ENCODE assay signal across 8 mouse cellular contexts in the genomic region with DNA sequence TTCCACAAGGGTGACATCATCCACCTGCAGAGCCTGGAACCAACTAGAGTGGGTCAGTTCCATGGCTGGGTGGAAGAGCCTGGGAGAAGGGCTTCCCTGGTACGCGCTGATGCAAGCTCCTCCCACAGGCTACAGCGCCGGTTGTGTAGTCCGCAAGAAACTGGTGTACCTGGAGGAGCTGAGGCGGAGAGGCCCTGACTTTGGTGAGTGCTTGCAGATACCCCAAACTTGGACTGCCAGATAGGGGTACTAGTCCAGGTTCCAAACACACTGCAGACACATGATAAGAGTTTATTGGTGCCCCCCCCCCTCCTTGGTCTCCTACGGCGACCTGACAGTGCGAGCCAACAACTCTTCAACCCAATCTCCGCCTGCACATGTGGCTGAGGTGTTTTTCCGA. TPM values are rescaled to one million over a fixed set of nuclear protein-coding genes. Genes with fewer than 3 reads are reported as not detected.
DNase-seq lines count a peak whose midpoint lies in the region; ATAC-seq lines count a peak whose summit lies in the region.

No protein-coding gene starts in this region.

- peak overlapping the region; percentile 65 for H3K9ac ChIP-seq in heart, embryonic 14.5 days (ENCODE audit: low read length)
- H3K9ac ChIP-seq in intestine, embryonic 16.5 days (ENCODE audit: low read depth, low read length) = peak overlapping the region; percentile 64
- H3K9ac ChIP-seq in midbrain, embryonic 12.5 days (replicated peaks) = no peak overlapping the region

- peak overlapping the region; percentile 86 for H3K4me2 ChIP-seq in heart, embryonic 14.5 days (ENCODE audit: low read length)
- peak overlapping the region; percentile 86 for H3K4me2 ChIP-seq in intestine, embryonic 16.5 days (ENCODE audit: low read depth, low read length)
- peak overlapping the region; percentile 62 for H3K4me2 ChIP-seq in midbrain, embryonic 12.5 days (replicated peaks)

- 3% methylated on average over 11 of the region's 11 CpGs for WGBS in heart, embryonic 14.5 days
- 4% methylated on average over 11 of the region's 11 CpGs for WGBS in embryonic facial prominence, embryonic 10.5 days
- WGBS in intestine, embryonic 16.5 days = 5% methylated on average over 11 of the region's 11 CpGs
- 7% methylated on average over 11 of the region's 11 CpGs for WGBS in midbrain, embryonic 12.5 days

- H3K4me3 ChIP-seq in heart, embryonic 14.5 days (ENCODE audit: control insufficient read depth in 1 of 2, insufficient read depth in 1 of 2, low read depth in 1 of 2, low read length in 2 of 2) = peak overlapping the region; percentile 41 to 50
- H3K4me3 ChIP-seq in embryonic facial prominence, embryonic 10.5 days = peak overlapping the region; percentile 59
- H3K4me3 ChIP-seq in intestine, embryonic 16.5 days (ENCODE audit: low read length) = peak overlapping the region; percentile 51
- H3K4me3 ChIP-seq in midbrain, embryonic 12.5 days = peak overlapping the region; percentile 37

- no peak overlapping the region for H3K27ac ChIP-seq in heart, embryonic 14.5 days (replicated peaks in 1 of 2; ENCODE audit: control insufficient read depth in 1 of 2, insufficient read depth in 1 of 2, low read depth in 2 of 2, low read length in 2 of 2)
- H3K27ac ChIP-seq in embryonic facial prominence, embryonic 10.5 days (replicated peaks) = no peak overlapping the region
- no peak overlapping the region for H3K27ac ChIP-seq in intestine, embryonic 16.5 days (ENCODE audit: low read length)
- H3K27ac ChIP-seq in midbrain, embryonic 12.5 days (replicated peaks) = no peak overlapping the region

- no peak for ATAC-seq in heart, embryonic 14.5 days (ENCODE audit: insufficient number of reproducible peaks, insufficient read depth, low FRiP score, low read depth)
- ATAC-seq in intestine, embryonic 16.5 days = peak; percentile 76
- no peak for ATAC-seq in midbrain, embryonic 12.5 days (ENCODE audit: low FRiP score, low read depth)

- no peak for DNase-seq in heart, postnatal 36 days
- peak; percentile 37 for DNase-seq in embryonic facial prominence, embryonic 10.5 days (ENCODE audit: low spot score)
- no peak for DNase-seq in thymus, postnatal 10 days (ENCODE audit: low spot score in 2 of 2)
- no peak for DNase-seq in ovary, postnatal 10 days (ENCODE audit: low spot score)
- DNase-seq in right cerebral cortex, postnatal 14 days = no peak

- intact Hi-C loops in heart, postnatal 36 days (cut with DNase I) = no loop called here

- H3K4me1 ChIP-seq in heart, embryonic 14.5 days (ENCODE audit: control insufficient read depth in 2 of 2, insufficient read depth in 2 of 2, low read length in 2 of 2) = peaks cover 10 to 12% of the 10 kb centered on the region in 2 experiments; a peak in 3 of 4 replicates
- peaks cover 16% of the 10 kb centered on the region for H3K4me1 ChIP-seq in embryonic facial prominence, embryonic 10.5 days
- H3K4me1 ChIP-seq in intestine, embryonic 16.5 days (ENCODE audit: control insufficient read depth, insufficient read depth, low read length) = 0 out of 2 replicates have a peak, but pooled peaks cover 6% of the 10 kb centered on the region
- peaks cover 7% of the 10 kb centered on the region for H3K4me1 ChIP-seq in midbrain, embryonic 12.5 days

- H3K36me3 ChIP-seq in heart, embryonic 14.5 days (ENCODE audit: control insufficient read depth, insufficient read depth, low read length) = no peaks in the 10 kb centered on the region
- H3K36me3 ChIP-seq in embryonic facial prominence, embryonic 10.5 days (replicated peaks) = no peaks in the 10 kb centered on the region
- H3K36me3 ChIP-seq in intestine, embryonic 16.5 days (ENCODE audit: control insufficient read depth, insufficient read depth, low read length) = no peaks in the 10 kb centered on the region
- no peaks in the 10 kb centered on the region for H3K36me3 ChIP-seq in midbrain, embryonic 12.5 days

- H3K9me3 ChIP-seq in heart, embryonic 14.5 days (ENCODE audit: control insufficient read depth, low read length) = no peaks in the 10 kb centered on the region
- no peaks in the 10 kb centered on the region for H3K9me3 ChIP-seq in embryonic facial prominence, embryonic 10.5 days
- no peaks in the 10 kb centered on the region for H3K9me3 ChIP-seq in intestine, embryonic 16.5 days (ENCODE audit: control insufficient read depth, low read length)
- H3K9me3 ChIP-seq in midbrain, embryonic 12.5 days = no peaks in the 10 kb centered on the region

- H3K27me3 ChIP-seq in heart, embryonic 14.5 days (ENCODE audit: control insufficient read depth, insufficient read depth, low read length) = peaks cover 28% of the 10 kb centered on the region
- peaks cover 54% of the 10 kb centered on the region for H3K27me3 ChIP-seq in embryonic facial prominence, embryonic 10.5 days (replicated peaks; ENCODE audit: low read depth, poor library complexity, severe bottlenecking)
- peaks cover 9% of the 10 kb centered on the region; the same call in 1 of the 2 replicates for H3K27me3 ChIP-seq in intestine, embryonic 16.5 days (replicated peaks; ENCODE audit: control insufficient read depth, insufficient read depth, low read length)
- peaks cover 35% of the 10 kb centered on the region for H3K27me3 ChIP-seq in midbrain, embryonic 12.5 days

RNA-seq across cellular contexts. Expression of a gene that starts 27.2 kb away (rescaled TPM):
- 33.9 and 39.3 TPM in 2 replicates for polyA plus RNA-seq in heart, embryonic 14.5 days (2014; fragmentation: Nextera tagmentation; extraction: Ambion mirVana)
- total RNA-seq in heart, postnatal 36 days (2021) = 10 to 100 TPM; 78.2 to 82.4 TPM
- polyA plus RNA-seq in embryonic facial prominence, embryonic 10.5 days (2016; fragmentation: Nextera tagmentation; extraction: Ambion mirVana) = 39.1 and 40.1 TPM in 2 replicates
- polyA plus RNA-seq in intestine, embryonic 16.5 days (2015; fragmentation: Nextera tagmentation; extraction: Ambion mirVana) = 25.9 and 33.0 TPM in 2 replicates
- 33.8 and 40.1 TPM in 2 replicates for polyA plus RNA-seq in midbrain, embryonic 12.5 days (2016; fragmentation: Nextera tagmentation; extraction: Ambion mirVana)

RNA-seq across cellular contexts. Expression of a gene that starts 39.8 kb away (rescaled TPM):
- polyA plus RNA-seq in heart, embryonic 14.5 days (2014; fragmentation: Nextera tagmentation; extraction: Ambion mirVana) = 0.01 and 0.03 TPM in 2 replicates
- total RNA-seq in heart, postnatal 36 days (2021) = under 1 TPM; 0.08 to 0.11 TPM
- polyA plus RNA-seq in embryonic facial prominence, embryonic 10.5 days (2016; fragmentation: Nextera tagmentation; extraction: Ambion mirVana) = 0.21 and 0.22 TPM in 2 replicates
- 0.06 TPM in 2 replicates for polyA plus RNA-seq in intestine, embryonic 16.5 days (2015; fragmentation: Nextera tagmentation; extraction: Ambion mirVana)
- polyA plus RNA-seq in midbrain, embryonic 12.5 days (2016; fragmentation: Nextera tagmentation; extraction: Ambion mirVana) = 0.03 and 0.11 TPM in 2 replicates

RNA-seq across cellular contexts. Expression of a gene that starts 54.6 kb away (rescaled TPM):
- 65.4 and 67.1 TPM in 2 replicates for polyA plus RNA-seq in heart, embryonic 14.5 days (2014; fragmentation: Nextera tagmentation; extraction: Ambion mirVana)
- total RNA-seq in heart, postnatal 36 days (2021) = 10 to 100 TPM; 28.6 to 32.0 TPM
- 141 and 143 TPM in 2 replicates for polyA plus RNA-seq in embryonic facial prominence, embryonic 10.5 days (2016; fragmentation: Nextera tagmentation; extraction: Ambion mirVana)
- polyA plus RNA-seq in intestine, embryonic 16.5 days (2015; fragmentation: Nextera tagmentation; extraction: Ambion mirVana) = 102 and 107 TPM in 2 replicates
- polyA plus RNA-seq in midbrain, embryonic 12.5 days (2016; fragmentation: Nextera tagmentation; extraction: Ambion mirVana) = 94.6 and 103 TPM in 2 replicates
